Mouse (Mus musculus): ENCODE measurements at regions not wholly inside any gene's neighbourhood (a gene's known extent, or its start where the extent isn't known, plus 50 kb on each side); places are given as distances from the start of the nearest gene placed in this dataset.

DNA sequence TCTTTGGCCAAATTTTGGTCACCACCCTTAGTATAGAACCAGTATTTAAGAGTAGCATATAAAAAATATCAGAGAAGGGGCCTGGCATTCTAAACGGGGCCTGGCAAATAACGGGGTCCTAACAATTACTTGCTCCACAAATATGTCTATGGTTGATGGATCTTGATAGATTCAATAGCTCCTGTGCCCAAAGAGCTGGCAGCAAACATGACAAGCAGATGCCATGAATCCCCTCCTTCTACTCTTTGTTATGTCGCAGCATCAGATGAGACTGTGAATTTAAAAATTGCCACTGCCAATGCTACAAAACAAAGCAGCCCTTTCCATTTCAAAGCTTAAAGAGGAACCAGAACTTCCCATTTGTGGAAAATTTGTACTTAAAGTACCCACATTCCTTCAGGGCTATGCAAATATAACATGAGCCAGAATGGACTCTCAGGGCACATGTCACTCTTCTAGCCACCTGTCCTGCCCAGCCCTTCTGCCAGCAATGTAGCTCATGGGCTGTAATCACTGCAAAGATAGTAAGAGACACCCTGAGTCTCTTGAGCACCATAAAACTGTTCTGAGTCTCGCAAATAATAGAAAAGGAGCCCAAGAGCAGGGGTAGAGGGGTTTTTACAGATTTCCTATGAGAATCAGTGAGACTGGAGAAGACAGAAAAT, 342.4 kb upstream of the Kirrel3 start:
- H3K36me3 ChIP-seq = no peaks in the 10 kb centered on the region
- no peak overlapping the region for H3K9ac ChIP-seq
- H3K27me3 ChIP-seq = no peaks in the 10 kb centered on the region
- no peak overlapping the region for H3K4me3 ChIP-seq
- H3K27ac ChIP-seq = no peak overlapping the region
- ATAC-seq (ENCODE audit: insufficient number of reproducible peaks, low FRiP score, low TSS enrichment, low read depth) = no peak
- no peak overlapping the region for H3K4me2 ChIP-seq
- 76% methylated on average over 4 of the region's 4 CpGs for WGBS
- no peaks in the 10 kb centered on the region for H3K9me3 ChIP-seq
- H3K4me1 ChIP-seq = no peaks in the 10 kb centered on the region

DNA sequence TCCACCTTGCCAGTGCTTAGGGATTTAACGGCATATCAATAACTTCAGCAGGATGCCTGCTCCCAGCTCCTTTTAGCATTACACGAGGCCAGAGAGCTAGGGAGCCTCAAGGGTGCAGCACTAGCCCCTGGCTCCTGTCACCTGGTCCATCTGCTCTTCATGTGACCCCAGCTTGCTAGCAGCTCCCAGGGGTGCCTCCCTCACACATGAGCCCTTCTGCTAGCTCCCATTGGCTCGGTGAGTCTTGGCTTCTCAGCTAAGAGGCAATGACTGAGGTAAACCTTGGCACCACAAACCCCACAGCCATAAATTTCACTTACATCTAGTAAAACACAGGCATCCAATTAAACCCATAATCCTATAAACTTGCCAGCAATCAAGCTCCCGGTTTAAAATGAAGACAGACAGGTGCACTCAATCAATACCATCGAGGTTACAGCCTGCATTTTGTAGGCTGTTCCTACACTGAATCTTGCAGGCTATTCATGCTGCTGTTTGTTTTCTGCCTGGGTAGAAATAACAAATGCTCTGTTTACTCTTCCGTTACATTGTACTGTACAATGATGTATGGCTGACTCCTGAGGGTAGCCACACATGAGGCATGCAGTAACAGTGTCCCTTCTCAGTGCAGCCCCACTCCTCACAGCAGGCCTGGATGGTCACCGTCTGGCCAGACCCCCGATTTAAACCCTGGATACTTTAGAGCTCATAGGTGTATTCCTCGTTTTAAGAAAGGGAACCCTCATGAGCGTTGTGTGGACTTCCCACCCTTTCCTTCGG, 330.3 kb upstream of the Kirrel3 start:
- Histone ChIP-seq H3K4me1 (peaks cover 3% of the 10 kb centered on the region; the same call in 1 of the 2 replicates), H3K36me3 (no peaks in the 10 kb centered on the region), H3K4me2 (no peak overlapping the region), H3K27me3 (peaks cover 10% of the 10 kb centered on the region; the same call in 1 of the 2 replicates), H3K27ac (no peak overlapping the region), H3K9ac (no peak overlapping the region), H3K4me3 (no peak overlapping the region), H3K9me3 (no peaks in the 10 kb centered on the region)
- ATAC-seq (ENCODE audit: insufficient number of reproducible peaks, low FRiP score, low TSS enrichment, low read depth) = peak; percentile 63; the same call in 1 of the 2 replicates
- 34% methylated on average over 11 of the region's 11 CpGs for WGBS

DNA sequence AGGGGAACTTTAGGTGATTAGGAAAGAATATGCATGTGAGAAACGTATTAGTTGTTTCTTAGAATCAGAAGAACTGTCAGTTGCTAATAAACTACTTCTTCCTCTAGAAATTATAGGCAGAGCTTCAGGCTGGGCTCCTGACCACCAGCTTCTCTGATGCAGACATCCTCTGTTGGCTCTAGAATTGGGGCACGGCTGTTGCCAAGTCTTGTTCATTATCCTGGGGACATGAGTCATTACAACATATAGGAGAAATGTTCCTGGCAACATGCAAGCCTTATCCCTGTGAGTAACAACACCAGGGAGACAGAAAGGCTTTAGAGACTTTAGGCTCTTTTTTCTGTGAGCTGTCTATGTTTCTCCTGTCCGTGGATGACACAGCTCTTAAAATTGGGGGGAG, 329.1 kb upstream of the Kirrel3 start:
- Histone ChIP-seq H3K4me2 (no peak overlapping the region), H3K4me1 (peaks cover 3% of the 10 kb centered on the region; the same call in 1 of the 2 replicates), H3K9ac (no peak overlapping the region), H3K4me3 (no peak overlapping the region), H3K36me3 (no peaks in the 10 kb centered on the region), H3K9me3 (no peaks in the 10 kb centered on the region), H3K27ac (no peak overlapping the region), H3K27me3 (peaks cover 12% of the 10 kb centered on the region; the same call in 1 of the 2 replicates)
- ATAC-seq (ENCODE audit: insufficient number of reproducible peaks, low FRiP score, low TSS enrichment, low read depth) = no peak
- 47% methylated on average over 3 of the region's 3 CpGs for WGBS

DNA sequence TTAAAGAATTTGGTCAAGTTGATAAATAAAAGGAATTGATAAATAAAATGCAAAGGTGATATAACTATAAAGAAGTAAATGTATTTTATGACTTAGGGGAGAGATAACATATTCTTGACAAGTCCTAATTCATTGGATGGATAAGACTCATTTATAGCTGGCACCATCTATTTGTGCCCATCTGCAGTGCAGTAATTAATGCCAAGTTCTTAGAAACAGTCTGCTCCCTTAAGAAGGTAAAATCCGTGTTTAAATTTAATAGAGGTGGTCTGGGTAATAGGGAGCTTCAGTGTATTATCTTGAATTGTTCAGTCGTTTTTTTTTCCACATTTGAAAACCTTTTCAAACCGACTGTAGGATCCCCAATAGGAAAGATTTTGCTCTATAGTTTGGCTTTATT, 324.6 kb upstream of the Kirrel3 start:
- Histone ChIP-seq H3K4me2 (no peak overlapping the region), H3K36me3 (no peaks in the 10 kb centered on the region), H3K4me1 (no peaks in the 10 kb centered on the region), H3K9ac (no peak overlapping the region), H3K9me3 (no peaks in the 10 kb centered on the region), H3K27me3 (peaks cover 12% of the 10 kb centered on the region; the same call in 1 of the 2 replicates), H3K4me3 (no peak overlapping the region), H3K27ac (no peak overlapping the region)
- no peak for ATAC-seq (ENCODE audit: insufficient number of reproducible peaks, low FRiP score, low TSS enrichment, low read depth)
- 44% methylated on average over 3 of the region's 3 CpGs for WGBS

DNA sequence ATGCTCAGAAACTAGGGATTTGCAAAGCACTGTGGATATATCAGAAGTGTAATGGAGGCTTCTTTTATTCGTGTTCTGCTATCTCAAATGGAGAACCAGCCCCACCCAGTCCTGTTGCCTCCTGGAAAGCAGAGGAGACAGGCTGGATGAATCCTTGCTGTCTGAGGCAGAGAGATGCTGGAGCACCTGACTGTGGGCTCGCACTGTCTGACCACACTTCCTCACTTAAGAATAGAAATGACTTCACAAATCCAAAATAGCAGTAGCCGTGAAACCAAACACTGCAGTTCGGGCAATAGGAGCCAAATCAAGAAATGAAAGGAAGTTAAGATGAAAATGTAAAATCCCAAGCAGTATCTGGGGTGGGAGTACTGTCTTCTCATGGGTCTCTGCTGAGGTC, 299.4 kb upstream of the Kirrel3 start:
- H3K36me3 ChIP-seq = no peaks in the 10 kb centered on the region
- H3K27ac ChIP-seq = no peak overlapping the region
- no peak overlapping the region for H3K4me3 ChIP-seq
- no peak overlapping the region for H3K4me2 ChIP-seq
- H3K9ac ChIP-seq = no peak overlapping the region
- 71% methylated on average over 4 of the region's 4 CpGs for WGBS
- no peaks in the 10 kb centered on the region for H3K4me1 ChIP-seq
- ATAC-seq (ENCODE audit: insufficient number of reproducible peaks, low FRiP score, low TSS enrichment, low read depth) = no peak
- H3K27me3 ChIP-seq = no peaks in the 10 kb centered on the region
- no peaks in the 10 kb centered on the region for H3K9me3 ChIP-seq

DNA sequence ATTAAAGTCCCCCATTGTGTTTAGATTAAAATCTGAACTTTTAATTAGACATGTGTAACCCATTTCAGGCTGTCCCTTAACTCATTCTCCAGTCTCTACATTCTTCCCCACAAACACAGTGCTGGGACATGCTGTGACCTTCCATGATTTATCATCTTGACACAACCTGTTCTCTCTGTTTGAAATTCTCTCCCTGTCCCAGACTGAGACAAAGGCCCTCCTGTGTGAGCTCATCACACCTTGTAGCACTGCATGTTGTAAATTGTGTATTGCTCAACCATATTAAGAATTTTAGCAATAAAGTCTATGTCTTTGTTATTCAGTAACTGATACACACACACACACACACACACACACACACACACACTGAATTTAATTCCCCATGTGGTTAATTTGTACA, 293.2 kb upstream of the Kirrel3 start:
- Histone ChIP-seq H3K27ac (no peak overlapping the region), H3K27me3 (no peaks in the 10 kb centered on the region), H3K4me3 (no peak overlapping the region), H3K4me1 (no peaks in the 10 kb centered on the region), H3K9me3 (no peaks in the 10 kb centered on the region), H3K4me2 (no peak overlapping the region), H3K36me3 (no peaks in the 10 kb centered on the region), H3K9ac (no peak overlapping the region)
- ATAC-seq (ENCODE audit: insufficient number of reproducible peaks, low FRiP score, low TSS enrichment, low read depth) = no peak

DNA sequence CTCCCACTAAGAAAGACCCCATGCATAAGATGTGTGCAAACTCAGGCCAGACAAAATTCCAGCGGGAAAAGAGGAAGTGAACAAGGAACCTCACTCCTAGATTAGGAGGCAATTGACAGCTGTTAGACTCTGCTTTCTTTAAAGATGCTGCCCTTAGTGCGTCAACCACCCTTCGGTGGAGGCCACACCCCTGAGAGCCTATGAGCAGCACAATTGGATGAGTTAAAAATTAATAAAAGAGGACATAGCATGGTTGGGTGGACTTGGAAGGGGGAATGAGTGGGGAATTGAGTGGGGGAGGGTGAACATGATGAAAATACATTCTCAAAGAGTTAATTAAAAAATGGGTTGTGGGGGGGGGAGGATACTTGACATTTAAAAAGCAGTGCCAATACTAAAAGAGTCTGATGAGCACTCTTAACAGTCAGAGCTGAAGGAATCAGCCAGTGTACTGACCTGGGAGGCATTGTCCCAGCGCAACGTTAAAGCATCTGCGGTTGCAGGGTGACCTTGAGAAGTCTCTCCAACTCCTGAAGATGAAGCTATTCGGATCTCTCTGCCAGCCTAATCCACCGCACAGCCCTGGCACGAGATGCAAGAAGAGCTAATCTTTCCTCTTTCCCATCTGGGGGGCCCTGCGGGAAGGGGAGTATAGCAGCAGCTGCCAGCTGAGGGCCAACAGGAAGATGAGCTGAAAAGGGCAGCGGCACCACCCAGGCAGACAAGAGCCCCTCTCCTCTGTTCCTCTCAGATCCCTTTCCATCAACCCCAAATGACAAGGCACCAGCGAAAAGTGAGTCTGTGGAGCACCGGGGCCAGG, 283.4 kb upstream of the Kirrel3 start:
- H3K27ac ChIP-seq = no peak overlapping the region
- 57% methylated on average over 13 of the region's 13 CpGs for WGBS
- H3K9me3 ChIP-seq = no peaks in the 10 kb centered on the region
- no peak overlapping the region for H3K4me2 ChIP-seq
- no peak overlapping the region for H3K4me3 ChIP-seq
- H3K36me3 ChIP-seq = no peaks in the 10 kb centered on the region
- no peak for ATAC-seq (ENCODE audit: insufficient number of reproducible peaks, low FRiP score, low TSS enrichment, low read depth)
- H3K9ac ChIP-seq = no peak overlapping the region
- H3K4me1 ChIP-seq = 0 out of 2 replicates have a peak, but pooled peaks cover 2% of the 10 kb centered on the region
- no peaks in the 10 kb centered on the region for H3K27me3 ChIP-seq

DNA sequence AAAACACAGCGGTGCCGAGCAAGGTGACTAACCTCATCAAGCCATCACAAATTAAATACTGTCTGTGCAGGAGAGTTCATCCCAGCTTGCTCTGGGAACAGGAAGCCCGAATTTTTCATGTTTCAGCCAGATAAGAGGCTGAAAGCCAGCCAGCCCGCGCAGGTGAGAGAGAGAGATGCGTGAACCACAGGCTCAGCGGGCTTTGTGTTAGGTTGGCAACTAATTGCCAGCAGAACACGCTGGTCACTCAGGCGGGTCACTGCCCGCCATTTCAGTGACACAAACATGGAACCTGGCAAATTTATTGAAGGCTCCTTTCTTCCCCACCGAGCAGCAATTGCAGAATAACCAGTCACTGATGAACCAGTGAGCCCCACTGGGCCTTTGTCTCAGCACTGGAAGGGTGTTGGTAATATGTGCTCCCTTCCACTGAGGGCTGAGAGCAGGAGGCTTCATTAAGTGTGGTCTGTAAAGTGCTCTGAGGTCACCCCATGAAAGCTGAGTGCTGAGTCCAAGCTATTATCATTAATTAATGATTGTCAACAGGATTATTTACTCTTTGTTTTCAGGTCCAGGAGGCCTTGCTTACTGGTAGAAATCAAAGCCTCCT, 282.6 kb upstream of the Kirrel3 start:
- H3K27ac ChIP-seq = no peak overlapping the region
- no peak overlapping the region for H3K4me2 ChIP-seq
- no peak for ATAC-seq (ENCODE audit: insufficient number of reproducible peaks, low FRiP score, low TSS enrichment, low read depth)
- H3K9ac ChIP-seq = no peak overlapping the region
- H3K27me3 ChIP-seq = no peaks in the 10 kb centered on the region
- no peak overlapping the region for H3K4me3 ChIP-seq
- H3K9me3 ChIP-seq = no peaks in the 10 kb centered on the region
- H3K36me3 ChIP-seq = no peaks in the 10 kb centered on the region
- WGBS = 31% methylated on average over 11 of the region's 11 CpGs
- H3K4me1 ChIP-seq = 0 out of 2 replicates have a peak, but pooled peaks cover 2% of the 10 kb centered on the region

DNA sequence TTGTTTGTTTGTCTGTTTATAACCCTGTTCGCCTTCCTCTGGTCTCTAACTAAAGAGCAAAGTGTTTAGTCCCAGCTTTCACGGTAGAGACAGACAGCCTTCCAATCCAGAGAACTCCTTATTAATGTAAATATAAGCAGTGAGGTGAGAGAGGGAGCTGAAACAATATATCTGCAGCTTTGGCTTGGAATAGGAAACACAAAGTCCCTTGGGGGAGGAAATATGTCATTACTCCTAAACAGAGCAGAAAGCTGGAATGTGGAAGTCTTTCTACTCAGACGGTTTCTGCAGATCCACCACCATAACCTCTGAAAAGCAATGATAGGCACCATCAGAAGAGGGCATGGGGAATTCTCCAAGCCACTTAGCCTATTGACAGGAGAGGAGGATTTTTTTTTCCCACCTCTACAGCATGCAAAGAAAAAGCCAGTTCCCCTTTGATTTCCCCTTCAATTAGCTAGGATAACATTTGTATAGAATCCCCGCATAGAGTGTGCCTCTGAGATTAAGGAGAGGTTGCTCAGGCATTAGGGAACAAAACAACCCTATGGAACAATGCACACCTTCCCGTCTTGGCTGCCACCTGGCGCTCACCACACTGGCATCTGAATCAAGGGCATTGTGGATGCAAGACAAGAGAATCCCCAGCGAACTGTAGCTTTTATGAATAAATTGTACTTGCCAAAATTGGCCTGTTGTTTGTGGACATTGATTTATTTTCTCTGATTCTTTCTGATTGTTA, 281.9 kb upstream of the Kirrel3 start:
- no peak overlapping the region for H3K27ac ChIP-seq
- no peak overlapping the region for H3K9ac ChIP-seq
- ATAC-seq (ENCODE audit: insufficient number of reproducible peaks, low FRiP score, low TSS enrichment, low read depth) = no peak
- no peaks in the 10 kb centered on the region for H3K36me3 ChIP-seq
- no peaks in the 10 kb centered on the region for H3K9me3 ChIP-seq
- H3K4me1 ChIP-seq = 0 out of 2 replicates have a peak, but pooled peaks cover 2% of the 10 kb centered on the region
- H3K27me3 ChIP-seq = no peaks in the 10 kb centered on the region
- WGBS = 38% methylated on average over 7 of the region's 7 CpGs
- H3K4me2 ChIP-seq = no peak overlapping the region
- no peak overlapping the region for H3K4me3 ChIP-seq

DNA sequence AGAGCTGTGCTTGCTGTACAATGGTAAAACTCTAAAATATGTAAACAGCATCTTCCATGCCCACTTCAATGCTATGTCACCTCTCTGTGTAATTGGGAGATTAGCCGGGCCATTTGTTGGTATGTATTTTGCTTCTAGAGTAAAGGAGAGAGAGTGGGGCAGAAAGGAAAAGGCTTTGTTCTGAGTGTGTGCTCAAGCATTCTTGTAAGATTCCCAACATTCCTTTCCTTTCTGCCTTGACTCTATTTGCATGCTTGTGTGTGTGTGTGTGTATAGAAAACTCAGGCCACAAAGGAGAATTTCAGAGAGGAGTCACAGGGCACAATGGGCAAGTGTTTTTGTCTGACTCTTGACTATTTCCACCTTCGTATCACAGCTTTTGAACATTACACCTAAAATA, 281.2 kb upstream of the Kirrel3 start:
- no peak overlapping the region for H3K9ac ChIP-seq
- H3K27me3 ChIP-seq = no peaks in the 10 kb centered on the region
- H3K4me3 ChIP-seq = no peak overlapping the region
- no peaks in the 10 kb centered on the region for H3K9me3 ChIP-seq
- H3K36me3 ChIP-seq = no peaks in the 10 kb centered on the region
- no peak overlapping the region for H3K4me2 ChIP-seq
- H3K4me1 ChIP-seq = 0 out of 2 replicates have a peak, but pooled peaks cover 2% of the 10 kb centered on the region
- WGBS = 61% methylated on average over 2 of the region's 2 CpGs
- no peak for ATAC-seq (ENCODE audit: insufficient number of reproducible peaks, low FRiP score, low TSS enrichment, low read depth)
- H3K27ac ChIP-seq = no peak overlapping the region

DNA sequence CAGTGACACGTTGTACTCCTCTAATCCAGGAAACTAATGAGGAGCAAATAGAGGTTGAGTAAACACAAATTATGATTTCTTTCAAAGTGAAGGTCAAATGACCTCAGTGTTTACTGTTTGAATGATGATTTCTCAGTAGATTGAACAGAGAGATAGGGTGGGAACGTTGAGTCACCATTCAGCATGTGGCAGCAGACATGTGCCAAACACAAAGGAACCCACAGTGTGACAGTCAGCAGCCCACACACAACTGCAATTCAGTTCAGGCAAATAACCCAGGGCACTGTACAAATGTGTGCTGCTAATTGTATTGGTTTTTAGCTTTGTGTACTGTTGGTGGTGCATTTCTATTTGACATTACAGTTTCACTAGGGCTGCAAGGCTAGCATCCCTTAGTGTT, 254.1 kb upstream of the Kirrel3 start:
- no peak overlapping the region for H3K27ac ChIP-seq
- H3K4me3 ChIP-seq = no peak overlapping the region
- no peak for ATAC-seq (ENCODE audit: insufficient number of reproducible peaks, low FRiP score, low TSS enrichment, low read depth)
- no peaks in the 10 kb centered on the region for H3K36me3 ChIP-seq
- no peaks in the 10 kb centered on the region for H3K4me1 ChIP-seq
- 34% methylated on average over 2 of the region's 2 CpGs for WGBS
- no peaks in the 10 kb centered on the region for H3K9me3 ChIP-seq
- H3K9ac ChIP-seq = no peak overlapping the region
- no peaks in the 10 kb centered on the region for H3K27me3 ChIP-seq
- H3K4me2 ChIP-seq = no peak overlapping the region
